Mouse (Mus musculus) cerebellum, adult 2 months (tissue): ENCODE results near the gene Fry.

Source experiments
- CTCF ChIP-seq: fragments of 200-500 bp; IDR thresholded peaks from 2 replicates; pipeline ENCODE4 v1.5.1; 2011; ENCODE audit warnings: low read depth, mild to moderate bottlenecking, control low read depth, low read length, moderate library complexity, borderline replicate concordance; ENCODE audit not compliant: insufficient read depth
- POLR2A ChIP-seq: fragments of 200-500 bp; IDR thresholded peaks from 2 replicates; pipeline ENCODE4 v1.6.1; 2011; ENCODE audit warnings: low read length, control low read depth, borderline replicate concordance; ENCODE audit not compliant: insufficient read depth

- TF ChIP-seq POLR2A, result no peak
- TF ChIP-seq CTCF, result 0 out of 2 replicates have a peak, but pooled peaks have one; percentile 1
Measured at GRCm38 (mm10) chr5:150190454-150191358, 72.3 kb downstream of the Fry start.
